Mouse (Mus musculus): ENCODE data around the gene Cntfr.

Cntfr gene

DNA sequence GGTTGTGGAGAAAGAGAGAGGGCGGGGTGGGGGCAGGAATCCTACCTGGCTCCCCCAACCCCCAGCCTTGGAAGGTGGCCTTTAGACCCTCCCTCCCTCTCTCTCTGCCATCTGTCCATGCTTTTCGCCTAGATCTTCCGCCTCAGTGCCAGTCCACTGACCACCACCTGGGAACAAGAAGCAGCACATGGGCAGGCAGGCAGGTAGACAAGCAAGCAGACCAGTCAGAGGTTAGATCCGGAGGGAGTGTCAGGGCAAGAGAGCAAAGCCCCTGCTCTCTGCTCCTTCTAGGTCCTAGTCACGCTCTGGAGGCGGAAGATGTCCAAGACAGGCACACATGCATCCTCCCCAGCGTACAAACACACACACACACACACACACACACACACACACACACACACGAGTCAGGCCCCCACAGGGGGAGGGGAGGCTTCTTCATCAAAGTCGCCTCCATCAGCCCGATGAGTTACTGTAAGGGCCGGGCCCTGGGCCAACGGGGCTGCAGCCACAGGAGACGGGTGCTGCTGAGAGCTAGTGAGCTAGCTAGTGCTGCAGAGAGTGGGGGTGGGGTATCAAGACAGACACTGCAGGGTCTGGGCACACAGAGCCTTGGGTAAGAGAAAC lies 19.8 kb downstream of the Cntfr start:
- DNase-seq: no peak

DNA sequence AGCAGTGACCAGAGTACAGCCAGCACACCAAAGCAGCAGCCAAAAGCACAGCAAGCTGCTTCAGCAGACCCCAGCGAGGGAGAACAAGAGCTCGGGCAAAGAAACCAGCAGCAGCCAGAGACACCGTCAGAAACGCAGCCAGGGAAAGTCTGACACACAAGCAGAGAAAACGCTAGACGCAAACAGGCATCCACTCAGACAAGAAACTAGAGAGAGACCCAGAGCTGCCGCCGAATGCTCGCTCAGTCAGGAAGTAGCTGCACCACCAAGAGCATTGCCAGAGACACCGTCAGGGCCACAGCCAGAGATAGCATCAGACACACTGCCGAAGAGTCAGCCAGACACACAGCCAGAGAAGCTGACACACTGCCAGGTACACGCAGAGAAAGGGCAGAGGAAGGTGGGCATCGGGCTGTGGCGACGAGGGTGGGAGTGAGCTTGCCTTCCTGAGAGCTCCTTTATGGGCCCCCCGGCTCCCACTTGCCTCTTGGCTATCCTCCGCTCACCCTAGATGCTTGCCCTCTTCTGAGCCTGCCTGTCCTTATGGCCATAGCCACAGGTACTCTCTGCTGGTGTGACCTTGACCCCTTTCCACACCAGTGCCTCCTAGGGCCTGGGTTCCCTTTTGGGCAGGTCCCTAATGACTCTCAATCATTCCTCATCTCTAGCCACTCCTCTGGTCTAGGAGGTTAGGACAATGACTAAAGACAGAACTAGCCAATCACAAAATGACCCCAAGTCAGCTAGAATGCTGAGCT lies 20.5 kb downstream of the Cntfr start:
- DNase-seq: no peak

DNA sequence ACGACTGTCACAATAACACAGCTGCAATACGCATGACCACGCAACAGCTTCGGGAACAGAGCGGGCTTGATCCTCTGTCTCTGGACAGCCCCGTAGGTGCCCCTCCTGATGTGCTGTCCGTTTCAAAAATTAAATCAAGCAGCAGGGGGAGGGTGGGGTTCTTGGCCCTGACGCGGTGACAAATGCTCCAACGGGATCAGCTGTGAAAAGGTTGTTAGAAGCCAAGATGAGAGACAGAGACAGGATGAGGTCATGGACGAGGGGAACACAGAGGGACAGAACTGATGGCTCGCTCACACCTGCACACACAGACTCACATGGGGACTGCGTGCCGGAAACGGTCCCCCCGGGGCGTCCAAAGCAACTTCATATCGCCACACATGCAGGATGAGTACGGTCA lies 23.7 kb downstream of the Cntfr start:
- no peak for DNase-seq

DNA sequence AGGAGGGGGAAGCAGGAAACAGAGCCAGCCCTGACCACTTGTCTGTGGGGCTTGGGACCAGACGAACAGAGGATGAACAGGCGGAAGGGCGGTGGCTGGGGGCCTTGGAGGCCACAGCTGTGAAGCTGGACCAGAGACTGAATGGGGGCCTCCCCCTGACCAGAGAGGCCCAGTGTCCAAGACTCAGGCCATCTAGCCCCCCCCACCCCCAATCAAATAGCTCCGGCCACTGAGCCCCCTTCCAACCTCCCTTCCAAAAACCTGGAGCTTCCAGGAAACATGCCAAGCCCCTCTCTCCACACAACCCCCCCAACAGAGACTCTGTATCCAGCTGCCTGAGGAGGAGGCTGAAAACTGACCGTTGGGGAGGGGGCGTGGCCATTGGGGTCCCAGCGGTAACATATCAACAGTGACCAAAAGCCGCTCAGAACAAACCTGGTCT lies 24.3 kb downstream of the Cntfr start:
- DNase-seq: no peak

GRCm38 (mm10) chr4:41671963-41672480 lies 24.9 kb downstream of the Cntfr start:
- no peak for DNase-seq

DNA sequence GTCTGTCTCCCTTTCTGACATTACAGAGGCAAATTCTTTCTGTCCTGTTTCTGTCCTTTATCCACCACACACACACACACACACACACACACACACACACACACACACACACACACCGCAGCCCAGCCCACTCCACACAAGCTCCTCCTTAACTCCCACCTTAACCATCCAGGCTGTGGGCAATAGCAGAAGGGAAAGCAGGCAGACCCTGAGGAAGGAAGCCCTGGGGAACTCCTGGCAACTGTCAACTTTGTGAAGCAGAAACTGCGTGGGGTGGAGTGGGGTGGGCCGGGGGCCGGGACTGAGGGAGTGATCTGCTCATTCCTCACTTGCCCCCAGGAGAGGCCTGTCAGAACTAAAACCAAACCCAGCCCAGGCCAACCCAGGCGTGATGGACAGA lies 25.4 kb downstream of the Cntfr start:
- DNase-seq: no peak

GRCm38 (mm10) chr4:41670836-41671235 lies 26.1 kb downstream of the Cntfr start:
- DNase-seq: no peak

- no peak for DNase-seq
Measured at GRCm38 (mm10) chr4:41666646-41667045, 30.2 kb downstream of the Cntfr start.

GRCm38 (mm10) chr4:41665009-41665675 lies 31.7 kb downstream of the Cntfr start:
- no peak for DNase-seq

GRCm38 (mm10) chr4:41664533-41664932 lies 32.4 kb downstream of the Cntfr start:
- DNase-seq: no peak

DNA sequence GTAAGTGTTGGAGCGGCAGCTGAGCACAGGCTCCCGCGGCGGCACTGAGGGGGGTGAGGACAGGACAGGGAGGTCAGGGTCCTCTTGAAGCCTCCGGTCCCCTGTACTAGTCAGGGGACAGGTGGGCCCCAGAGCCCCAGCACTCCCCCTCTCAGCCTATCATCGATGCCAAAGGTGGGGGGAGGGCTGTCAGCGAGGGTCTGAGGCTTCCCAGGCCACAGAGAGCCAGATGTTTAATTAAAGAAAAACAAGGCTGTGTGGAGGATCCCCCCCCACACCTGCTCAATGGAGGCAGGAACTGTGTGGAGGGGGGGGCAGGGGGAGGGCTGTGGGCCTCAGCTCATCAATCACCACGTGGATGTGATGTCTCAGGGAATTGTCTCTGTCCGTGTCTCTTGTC lies 33.3 kb downstream of the Cntfr start:
- no peak for DNase-seq

GRCm38 (mm10) chr4:41662723-41663122 lies 34.2 kb downstream of the Cntfr start:
- DNase-seq: no peak

DNA sequence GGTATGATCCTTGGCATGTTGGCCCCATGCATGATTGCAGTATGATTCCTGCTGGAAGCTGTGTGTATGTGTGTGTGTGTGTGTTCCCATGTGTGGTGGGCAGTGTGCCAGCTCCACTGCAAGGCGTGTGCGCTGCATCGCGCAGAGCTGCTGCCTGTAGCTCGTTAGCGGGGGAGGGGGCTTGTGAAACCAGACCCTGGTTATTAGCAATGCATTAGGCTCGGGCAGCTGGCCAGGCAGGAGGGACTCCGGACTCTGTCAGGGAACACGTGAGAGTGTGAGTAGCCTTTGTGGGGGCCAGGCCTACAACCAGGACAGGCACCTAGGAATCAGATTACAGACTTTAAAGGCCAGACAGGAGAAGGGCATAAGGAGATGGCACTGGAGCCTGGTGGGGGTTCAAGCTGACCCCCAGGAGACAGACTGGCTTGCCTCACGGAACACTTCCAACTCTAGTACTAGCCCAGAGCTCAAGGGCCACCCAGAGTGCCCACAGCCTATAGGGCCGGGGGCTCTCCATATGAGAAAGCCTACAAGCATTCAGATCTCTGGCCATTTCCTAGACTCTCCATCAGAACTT lies 35.9 kb downstream of the Cntfr start:
- DNase-seq: no peak

DNA sequence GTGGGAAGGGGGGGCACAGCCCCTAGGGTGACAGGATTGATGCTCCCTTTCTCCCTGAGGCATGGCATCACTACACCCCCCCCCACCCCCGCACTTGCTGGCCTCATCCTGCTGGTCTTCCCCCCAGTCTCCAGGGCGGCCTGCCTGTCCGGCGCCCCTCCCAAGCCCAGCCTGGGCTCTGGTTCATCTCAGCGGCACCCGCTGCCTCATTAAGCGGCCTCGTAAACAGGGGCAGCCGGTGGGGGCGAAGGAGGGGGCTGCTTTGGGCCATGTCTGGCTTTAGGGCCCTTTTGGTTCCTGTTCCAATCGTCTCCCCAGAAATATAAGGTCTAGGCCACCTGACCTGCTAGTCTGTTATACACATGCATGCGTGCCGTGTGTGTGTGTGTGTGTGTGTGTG lies 37.3 kb downstream of the Cntfr start:
- no peak for DNase-seq

DNA sequence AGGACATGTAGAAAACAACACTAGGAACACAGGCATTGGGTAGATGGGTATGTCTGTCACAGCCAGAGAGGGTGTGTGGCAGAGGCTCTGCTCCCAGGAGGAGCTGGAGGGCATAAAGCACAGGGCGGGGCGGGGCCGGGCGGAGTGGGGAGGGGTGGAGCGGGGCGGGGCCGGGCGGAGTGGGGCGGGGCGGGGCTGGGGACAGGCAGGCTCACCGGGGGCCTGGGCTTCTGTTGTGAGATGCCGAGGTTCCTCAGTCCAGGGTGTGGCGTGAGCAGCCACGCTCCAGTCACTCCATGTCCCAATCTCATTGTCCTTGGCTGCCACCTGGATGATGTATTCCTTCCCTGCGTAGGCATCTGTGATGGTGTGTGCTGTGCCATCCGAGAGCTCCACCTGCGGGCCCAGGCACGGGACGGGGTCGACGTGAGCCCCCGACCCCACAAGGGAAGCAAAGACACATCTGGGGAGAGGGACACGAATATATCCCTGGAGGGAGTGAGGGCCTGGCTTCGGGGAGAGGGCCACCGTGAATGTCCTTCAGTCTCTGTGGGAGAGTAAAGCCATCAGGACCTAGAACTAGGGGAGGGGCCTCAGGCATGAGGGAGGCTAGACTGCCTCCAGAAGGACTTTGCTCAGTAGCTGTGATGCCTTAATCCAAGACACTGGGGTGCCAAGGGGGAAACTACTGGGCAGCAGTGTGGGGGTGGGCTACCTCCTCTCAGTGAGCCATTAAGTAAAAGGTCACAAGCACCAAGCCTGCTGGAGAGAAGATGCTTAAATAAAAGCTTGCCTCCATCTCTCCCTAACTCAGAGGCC lies 38.1 kb downstream of the Cntfr start:
- DNase-seq: no peak

GRCm38 (mm10) chr4:41655525-41655924 lies 41.4 kb downstream of the Cntfr start:
- DNase-seq: no peak

DNA sequence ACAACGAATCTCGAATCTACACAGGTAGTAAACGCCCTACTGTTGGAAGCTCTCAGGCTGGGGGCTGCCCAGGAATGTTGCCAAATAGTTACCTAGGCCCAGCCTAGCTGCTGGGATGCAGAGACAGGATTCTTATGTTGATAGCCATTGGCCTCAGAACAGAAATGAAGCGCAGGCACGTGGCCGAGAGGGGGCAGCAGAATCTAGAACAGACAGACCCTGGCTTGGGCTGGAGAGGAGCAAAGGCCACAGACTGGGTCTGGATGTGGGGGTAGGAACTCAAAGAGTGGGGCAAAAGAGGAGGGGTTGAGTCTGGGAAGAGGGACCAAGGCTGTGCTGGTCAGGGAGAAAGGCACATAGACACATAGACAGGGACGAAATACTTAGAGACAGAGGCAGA lies 42.7 kb downstream of the Cntfr start:
- peak; percentile 18 to 20 for DNase-seq

- DNase-seq: no peak
Measured at GRCm38 (mm10) chr4:41653730-41654129, 43.2 kb downstream of the Cntfr start.

- peak; percentile 52 to 61 for DNase-seq
Measured at GRCm38 (mm10) chr4:41653296-41653695, 43.6 kb downstream of the Cntfr start.

- DNase-seq: no peak
Measured at GRCm38 (mm10) chr4:41648627-41649026, 48.3 kb downstream of the Cntfr start.

GRCm38 (mm10) chr4:41648157-41648556 lies 48.7 kb downstream of the Cntfr start:
- DNase-seq: no peak

DNA sequence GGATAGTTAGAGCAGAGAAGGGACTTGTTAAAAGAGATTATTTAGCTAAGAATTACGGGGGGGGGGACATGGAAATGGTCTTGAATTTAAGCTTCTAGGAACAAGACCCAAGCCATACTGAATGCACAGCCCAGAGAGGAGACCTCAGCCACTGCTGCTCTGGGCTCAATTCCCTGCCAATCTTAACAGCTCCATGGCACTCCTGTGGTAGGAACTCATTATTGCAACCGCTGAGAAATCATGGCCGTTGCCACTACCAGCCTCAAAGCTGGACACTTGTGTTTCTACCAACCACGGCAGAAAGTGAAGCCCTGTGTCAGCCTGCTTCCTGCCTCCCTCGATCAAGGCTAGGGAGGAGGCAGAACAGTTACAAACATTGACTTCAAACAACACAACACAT lies 51.4 kb downstream of the Cntfr start:
- no peak for DNase-seq

Data from thymus, postnatal 36 days (tissue).